Mouse (Mus musculus) embryo, embryonic 11.5 days (tissue): ENCODE results near the gene Gna14.

Experiments used
- DNase-seq: peaks from one replicate; pipeline ENCODE4 v3.0.0-alpha.2; 2012; ENCODE audit warnings: low read depth, low spot score

The Gna14 gene

GRCm38 (mm10) chr19:16511081-16511420 lies 75.5 kb downstream of the Gna14 start:
- DNase-seq, result no peak

GRCm38 (mm10) chr19:16514201-16514600 lies 78.6 kb downstream of the Gna14 start:
- DNase-seq, result no peak

- DNase-seq, result no peak
Observed at GRCm38 (mm10) chr19:16518569-16518968, 83.0 kb downstream of the Gna14 start.

GRCm38 (mm10) chr19:16520608-16521007 lies 85.0 kb downstream of the Gna14 start:
- DNase-seq, result no peak

DNA sequence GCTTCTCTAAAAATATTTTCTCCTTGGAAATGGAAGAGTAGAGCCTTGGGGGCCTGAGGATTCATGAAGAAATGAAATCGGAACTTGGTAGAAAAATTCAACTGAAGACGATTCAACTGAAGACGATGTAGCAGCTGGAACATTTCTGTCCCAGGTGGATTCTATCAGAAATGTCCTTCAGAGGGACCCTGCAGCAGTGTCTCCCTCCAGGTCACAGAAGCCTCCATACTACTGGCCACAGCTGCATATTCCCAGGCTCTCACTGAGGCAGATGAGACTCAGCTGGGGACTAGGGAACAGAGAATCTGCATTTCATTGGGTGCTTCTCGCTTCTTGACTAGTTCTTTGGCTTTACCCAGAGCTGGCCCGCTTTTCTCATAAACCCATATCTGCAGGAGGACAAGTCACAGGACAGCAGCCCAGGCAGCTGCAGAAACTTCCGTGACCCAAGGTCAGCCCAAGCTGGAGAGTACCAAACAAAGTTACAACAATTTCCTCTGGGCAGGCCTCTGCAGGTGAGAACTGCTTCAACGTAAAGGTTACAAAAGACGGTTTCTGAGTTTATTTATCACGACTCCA lies 90.8 kb downstream of the Gna14 start:
- DNase-seq, result no peak

DNA sequence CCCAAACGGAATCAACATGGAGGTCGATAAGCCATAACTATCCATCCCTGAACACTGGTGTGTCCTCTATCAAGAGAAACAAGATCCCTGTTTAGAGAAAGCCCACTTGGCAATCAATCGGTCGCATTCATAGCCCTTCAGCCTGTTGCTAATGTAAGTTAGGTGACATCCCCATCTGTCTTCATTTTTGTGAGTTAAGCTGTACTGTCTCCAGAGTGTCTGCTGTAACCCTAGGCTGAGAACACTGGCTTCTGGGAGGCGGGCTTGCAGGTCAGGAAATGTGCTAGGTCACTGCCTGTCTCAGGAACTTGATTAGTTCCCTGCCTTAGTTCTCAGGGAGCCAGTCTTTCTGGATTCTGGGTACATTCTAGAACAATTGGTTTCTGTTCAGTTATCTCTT lies 91.5 kb downstream of the Gna14 start:
- no peak for DNase-seq

GRCm38 (mm10) chr19:16528225-16528828 lies 92.8 kb downstream of the Gna14 start:
- DNase-seq, result no peak

GRCm38 (mm10) chr19:16529293-16529920 lies 93.8 kb downstream of the Gna14 start:
- no peak for DNase-seq

DNA sequence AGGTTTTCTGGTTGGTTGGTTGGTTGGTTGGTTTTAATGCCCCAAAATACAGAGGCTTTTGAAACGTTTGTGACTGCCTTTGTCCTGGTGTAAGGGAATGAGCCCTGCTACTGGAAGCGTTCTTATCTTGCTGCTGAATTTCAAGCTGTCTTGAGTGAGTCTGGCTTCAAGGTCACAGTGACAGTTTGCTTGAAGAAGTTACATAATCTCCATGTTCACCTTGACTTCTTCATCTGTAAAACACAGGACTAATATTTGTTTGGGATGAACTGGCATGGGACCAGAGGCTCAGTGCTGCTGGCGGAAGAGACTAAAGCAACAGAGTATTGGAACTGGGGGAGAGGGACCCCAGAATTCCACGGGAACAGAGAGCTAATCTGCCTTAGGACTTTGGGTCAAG lies 94.4 kb downstream of the Gna14 start:
- no peak for DNase-seq

DNA sequence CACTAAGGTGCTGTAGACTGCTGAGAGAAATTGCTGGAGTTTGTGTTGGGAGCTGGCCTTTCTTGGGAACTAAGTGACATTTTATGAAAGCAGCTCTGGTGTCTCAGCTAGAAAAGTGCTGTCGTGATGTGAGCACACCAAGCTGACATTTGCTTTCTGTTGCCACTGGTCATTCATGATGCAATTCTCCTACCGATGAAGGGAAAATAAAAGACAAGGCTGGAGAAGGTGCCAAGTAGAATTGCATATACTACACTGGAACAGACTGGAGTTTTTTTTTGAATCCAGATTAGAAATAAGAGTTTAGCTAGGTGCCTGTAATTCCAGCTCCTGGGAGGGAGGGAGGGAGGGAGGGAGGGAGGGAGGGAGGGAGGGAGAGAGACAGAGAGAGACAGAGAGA lies 98.7 kb downstream of the Gna14 start:
- no peak for DNase-seq

DNA sequence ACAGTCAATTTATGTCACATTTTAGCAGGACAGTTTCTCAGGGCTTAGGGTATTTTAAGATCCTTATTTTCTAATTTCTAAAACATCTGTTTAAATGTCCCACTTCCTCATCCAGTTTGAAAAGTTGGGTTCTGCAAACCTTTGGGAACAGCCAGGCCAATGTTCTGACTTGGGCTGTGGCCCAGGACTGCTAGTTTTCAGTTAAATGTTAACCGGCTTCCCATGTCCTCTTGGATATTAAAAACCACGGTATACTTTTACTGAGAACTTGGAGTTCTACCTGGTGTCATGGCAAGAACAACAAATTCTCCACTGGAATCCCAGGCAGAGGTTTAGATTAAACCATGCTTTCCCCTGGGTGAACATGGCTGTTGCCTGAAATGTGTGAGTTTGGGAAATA lies 102.9 kb downstream of the Gna14 start:
- DNase-seq, result no peak

GRCm38 (mm10) chr19:16543688-16544087 lies 108.1 kb downstream of the Gna14 start:
- DNase-seq, result no peak

- no peak for DNase-seq
Observed at GRCm38 (mm10) chr19:16556988-16557387, 121.4 kb downstream of the Gna14 start.

DNA sequence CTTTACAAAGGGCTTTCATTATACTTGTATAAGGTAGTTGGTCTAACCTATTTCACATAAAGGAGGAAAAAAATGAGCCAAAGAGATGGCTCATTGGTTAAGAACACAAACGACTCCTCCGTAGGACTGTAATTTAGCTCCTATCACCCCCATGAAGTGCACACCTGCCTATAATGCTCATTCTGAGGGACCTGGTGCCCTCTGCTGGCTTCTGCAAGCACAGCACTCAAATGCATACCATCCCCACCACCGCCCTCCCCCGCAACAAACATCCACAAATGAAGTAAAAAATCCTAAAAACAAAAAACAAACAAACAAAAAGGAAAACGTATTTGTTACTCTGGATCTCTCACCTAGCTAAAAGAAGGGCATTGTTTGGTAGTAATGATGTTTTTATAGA lies 122.4 kb downstream of the Gna14 start:
- DNase-seq, result no peak

DNA sequence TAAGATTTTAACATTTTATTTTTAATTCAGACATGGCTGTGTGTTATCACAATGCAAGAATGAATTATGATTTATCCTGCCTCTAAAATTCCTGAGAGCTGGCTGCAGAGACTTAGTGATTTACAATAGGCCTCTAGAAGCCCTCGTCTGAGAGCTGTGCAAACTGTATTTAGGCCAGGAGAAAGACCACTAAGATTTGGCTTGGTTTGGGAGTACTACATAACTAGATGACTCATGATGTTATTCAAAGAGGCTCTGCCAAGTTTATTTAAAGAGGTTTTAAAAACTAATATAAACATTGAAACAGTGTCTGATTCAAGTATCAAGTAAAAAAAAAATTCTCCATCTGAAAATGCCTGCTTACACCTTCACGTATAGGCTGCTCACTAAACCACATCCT lies 123.0 kb downstream of the Gna14 start:
- no peak for DNase-seq

DNA sequence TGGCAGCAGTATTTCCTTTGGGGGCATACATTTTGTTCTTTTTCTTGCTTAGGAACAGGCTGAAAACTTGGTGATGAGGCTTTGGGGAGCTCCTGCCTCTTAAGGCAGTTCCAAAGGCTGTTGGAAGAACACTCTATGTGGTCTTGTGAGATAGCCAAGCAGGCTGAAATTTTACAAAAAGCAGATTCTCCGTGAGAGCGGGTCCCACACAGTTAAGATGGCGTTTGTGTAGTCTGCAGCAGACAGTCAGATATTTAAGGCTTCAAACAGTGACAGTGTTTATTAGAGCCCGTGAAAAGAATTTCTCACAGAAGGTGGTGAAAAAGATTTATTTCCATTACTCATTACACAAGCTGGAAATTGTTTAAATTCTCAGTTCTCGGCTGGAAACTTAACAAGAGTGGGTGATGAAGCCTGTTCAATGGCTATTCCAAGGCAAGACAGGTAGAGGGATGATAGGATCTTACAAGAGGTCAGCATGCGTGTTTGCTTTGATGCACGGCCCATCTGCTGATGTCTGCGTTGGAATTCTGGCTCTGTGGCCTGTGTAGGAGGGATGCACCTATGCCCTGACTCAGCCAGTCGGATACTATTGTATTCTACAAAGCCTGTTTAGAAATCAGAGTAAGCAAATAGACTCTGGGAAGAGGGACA lies 123.8 kb downstream of the Gna14 start:
- no peak for DNase-seq

DNA sequence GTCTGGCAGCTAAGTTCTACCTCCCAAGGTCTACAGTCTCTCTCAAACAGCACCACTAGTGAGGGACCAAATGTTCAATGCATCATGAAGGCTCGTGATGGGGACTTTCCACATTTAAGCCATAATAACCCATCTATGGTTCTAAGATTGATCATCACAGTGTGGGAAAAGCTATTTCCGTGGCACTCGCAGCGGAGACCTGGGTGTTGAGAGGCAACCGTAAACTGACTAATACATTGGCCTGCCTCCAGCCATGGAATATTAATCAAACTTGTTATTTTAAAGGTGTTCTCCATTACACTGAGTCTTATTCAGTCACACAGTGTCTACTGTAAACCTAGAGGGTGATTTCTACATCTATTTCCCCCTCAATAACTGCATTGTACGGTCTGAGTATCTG lies 127.1 kb downstream of the Gna14 start:
- DNase-seq, result no peak

GRCm38 (mm10) chr19:16576790-16577189 lies 141.2 kb downstream of the Gna14 start:
- DNase-seq, result no peak

- DNase-seq, result no peak
Observed at GRCm38 (mm10) chr19:16579656-16580260, 144.2 kb downstream of the Gna14 start.

DNA sequence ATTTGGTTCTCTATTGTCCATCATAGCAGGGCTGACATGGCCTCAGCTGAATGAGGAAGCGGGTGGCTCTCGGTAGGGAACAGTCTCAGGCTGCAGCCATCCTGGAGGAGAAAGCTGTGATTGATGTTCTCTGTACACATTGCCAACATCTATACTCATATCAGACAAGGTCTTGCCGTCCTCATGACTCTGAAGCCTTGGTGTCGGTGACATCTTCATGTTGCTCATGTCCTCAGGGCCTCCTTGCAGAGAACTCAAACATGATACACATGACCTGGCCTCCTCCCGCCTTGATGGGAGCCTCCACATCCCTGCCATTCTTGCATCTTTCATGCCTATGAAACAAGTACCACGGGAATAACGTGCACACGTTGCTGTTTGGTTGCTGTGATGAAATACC lies 144.9 kb downstream of the Gna14 start:
- DNase-seq, result no peak

DNA sequence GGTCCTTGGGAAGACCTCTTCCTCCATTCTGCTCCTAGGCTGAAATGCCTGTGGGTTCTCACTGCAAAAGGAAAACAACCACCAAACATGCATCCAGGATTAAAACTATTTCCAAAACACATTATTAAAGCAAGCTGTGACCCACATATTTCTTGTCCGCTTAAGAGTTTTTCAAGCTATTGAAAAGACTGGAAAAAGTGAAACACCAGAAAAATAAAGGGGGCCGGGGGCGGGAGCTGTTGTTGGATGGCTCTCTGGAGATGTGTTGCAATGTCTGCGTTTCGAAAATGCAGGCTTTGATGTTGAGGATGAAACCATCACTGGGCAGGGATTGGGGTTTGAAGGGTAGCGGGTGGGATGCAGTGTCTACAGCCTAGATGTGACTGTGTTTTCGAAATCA lies 149.0 kb downstream of the Gna14 start:
- no peak for DNase-seq

GRCm38 (mm10) chr19:16585379-16585778 lies 149.8 kb downstream of the Gna14 start:
- DNase-seq, result no peak
